Mouse (Mus musculus): ENCODE data around the gene Dhps. TPM values are rescaled to one million over a fixed set of nuclear protein-coding genes. Genes with fewer than 3 reads are reported as not detected.
A peak's percentile ranks its signal among the peaks of the same experiment; 100 is the strongest.

Gene Dhps
- 69.4 and 73.8 TPM in 2 replicates for polyA plus RNA-seq (2014; fragmentation: Nextera tagmentation; extraction: Ambion mirVana)

GRCm38 (mm10) chr8:85071514-85072281 lies at the start of gene Dhps:
Dhps (plus strand) TSS chr8:85071757.
- Histone ChIP-seq H3K4me2 (ENCODE audit: low read depth, severe bottlenecking) (peak within 1 kb of the TSS; percentile 64), H3K9ac (ENCODE audit: low read length) (peak within 1 kb of the TSS; percentile 74), H3K36me3 (ENCODE audit: control insufficient read depth, insufficient read depth, low read length) (peaks cover 8% of the 10 kb centered on the region; the same call in 1 of the 2 replicates), H3K27ac (replicated peaks; ENCODE audit: low read depth, low read length) (peak within 1 kb of the TSS; percentile 91), H3K4me3 (ENCODE audit: low read depth, low read length) (peak within 1 kb of the TSS; percentile 90), H3K4me1 (ENCODE audit: control insufficient read depth, insufficient read depth, low read length) (no peaks in the 10 kb centered on the region), H3K9me3 (ENCODE audit: control insufficient read depth, low read length) (no peaks in the 10 kb centered on the region), H3K27me3 (ENCODE audit: control insufficient read depth, insufficient read depth, low read length) (no peaks in the 10 kb centered on the region)
- peak; percentile 85 for ATAC-seq (ENCODE audit: insufficient number of reproducible peaks, low FRiP score, low TSS enrichment, low read depth)
- DNase-seq (ENCODE audit: low spot score) = peak; percentile 93
- WGBS = under 1% methylated on average over 64 of the region's 68 CpGs

GRCm38 (mm10) chr8:85023846-85024245 lies 47.7 kb upstream of the Dhps start:
- no peaks in the 10 kb centered on the region for H3K9me3 ChIP-seq (ENCODE audit: control insufficient read depth, low read length)
- no peaks in the 10 kb centered on the region for H3K27me3 ChIP-seq (ENCODE audit: control insufficient read depth, insufficient read depth, low read length)
- no peak for DNase-seq (ENCODE audit: low spot score)
- ATAC-seq (ENCODE audit: insufficient number of reproducible peaks, low FRiP score, low TSS enrichment, low read depth) = no peak
- H3K4me1 ChIP-seq (ENCODE audit: control insufficient read depth, insufficient read depth, low read length) = peaks cover 11% of the 10 kb centered on the region; the same call in 1 of the 2 replicates
- H3K4me2 ChIP-seq (ENCODE audit: low read depth, severe bottlenecking) = peak overlapping the region; percentile 81; the same call in 1 of the 2 replicates
- WGBS = 95% methylated on average over 3 of the region's 3 CpGs
- peak overlapping the region; percentile 70; the same call in 1 of the 2 replicates for H3K4me3 ChIP-seq (ENCODE audit: low read depth, low read length)
- H3K9ac ChIP-seq (ENCODE audit: low read length) = no peak overlapping the region
- H3K27ac ChIP-seq (replicated peaks; ENCODE audit: low read depth, low read length) = no peak overlapping the region
- peaks cover 12% of the 10 kb centered on the region for H3K36me3 ChIP-seq (ENCODE audit: control insufficient read depth, insufficient read depth, low read length)

- Histone ChIP-seq H3K4me1 (ENCODE audit: control insufficient read depth, insufficient read depth, low read length) (peaks cover 11% of the 10 kb centered on the region; the same call in 1 of the 2 replicates), H3K4me3 (ENCODE audit: low read depth, low read length) (peak within 1 kb of the TSS; percentile 70), H3K27ac (replicated peaks; ENCODE audit: low read depth, low read length) (peak within 1 kb of the TSS; percentile 73), H3K4me2 (ENCODE audit: low read depth, severe bottlenecking) (peak within 1 kb of the TSS; percentile 81), H3K27me3 (ENCODE audit: control insufficient read depth, insufficient read depth, low read length) (no peaks in the 10 kb centered on the region), H3K36me3 (ENCODE audit: control insufficient read depth, insufficient read depth, low read length) (peaks cover 17% of the 10 kb centered on the region), H3K9ac (ENCODE audit: low read length) (peak within 1 kb of the TSS; percentile 63), H3K9me3 (ENCODE audit: control insufficient read depth, low read length) (no peaks in the 10 kb centered on the region)
- ATAC-seq (ENCODE audit: insufficient number of reproducible peaks, low FRiP score, low TSS enrichment, low read depth) (peak; percentile 85), DNase-seq (ENCODE audit: low spot score) (peak; percentile 86)
- WGBS = 9% methylated on average over 30 of the region's 30 CpGs
Measured at GRCm38 (mm10) chr8:85025098-85025932, 46.2 kb upstream of the Dhps start, which contains the start of gene Asna1. Asna1 (minus strand) TSS chr8:85025281.

DNA sequence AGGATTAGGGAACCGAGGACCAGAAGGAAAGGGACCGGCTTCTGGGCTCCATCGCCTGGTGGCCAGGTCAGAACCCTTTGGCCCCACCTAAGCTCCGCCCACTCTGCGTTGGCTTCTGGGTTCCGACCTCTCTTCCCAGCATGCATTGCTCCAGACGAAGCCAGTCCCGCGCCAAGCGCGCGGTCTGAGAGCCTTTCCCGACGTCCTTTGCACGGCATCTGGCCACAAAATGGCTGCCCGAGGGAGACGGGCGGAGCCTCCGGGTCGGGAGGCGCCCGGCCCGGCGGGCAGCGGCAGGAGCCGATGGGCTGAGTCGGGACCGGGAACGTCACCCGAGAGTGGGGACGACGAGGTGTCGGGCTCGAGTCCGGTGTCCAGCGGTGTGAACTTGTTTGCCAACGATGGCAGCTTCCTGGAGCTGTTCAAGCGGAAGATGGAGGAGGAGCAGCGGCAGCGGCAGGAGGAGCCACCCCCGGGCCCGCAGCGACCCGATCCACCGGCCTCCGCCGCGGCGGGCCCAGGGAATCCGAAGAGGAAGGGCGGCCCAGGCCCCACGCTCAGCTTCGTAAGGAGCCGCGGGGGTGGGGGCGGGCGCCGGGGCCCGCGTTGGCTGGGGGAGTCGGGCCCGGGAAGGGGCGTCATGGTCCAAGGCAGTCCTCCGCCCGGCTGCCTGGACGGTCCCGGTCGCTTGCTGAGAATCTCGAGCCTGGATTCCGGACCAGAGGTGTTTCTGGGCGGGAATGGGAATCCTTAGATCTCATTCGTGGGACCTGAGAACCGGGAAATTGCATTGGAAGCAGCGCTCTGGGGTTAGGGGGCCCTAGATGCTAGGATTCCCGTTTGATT lies 44.7 kb upstream of the Dhps start, which contains the start of gene Trir:
Trir (plus strand) TSS at position 154 of the 846 bp plus-strand sequence.
- peak within 1 kb of the TSS; percentile 82 for H3K27ac ChIP-seq (replicated peaks; ENCODE audit: low read depth, low read length)
- ATAC-seq (ENCODE audit: insufficient number of reproducible peaks, low FRiP score, low TSS enrichment, low read depth) (peak; percentile 86), DNase-seq (ENCODE audit: low spot score) (peak; percentile 96)
- H3K36me3 ChIP-seq (ENCODE audit: control insufficient read depth, insufficient read depth, low read length) = peaks cover 23% of the 10 kb centered on the region
- H3K4me3 ChIP-seq (ENCODE audit: low read depth, low read length) = peak within 1 kb of the TSS; percentile 99
- peaks cover 11% of the 10 kb centered on the region; the same call in 1 of the 2 replicates for H3K4me1 ChIP-seq (ENCODE audit: control insufficient read depth, insufficient read depth, low read length)
- H3K9me3 ChIP-seq (ENCODE audit: control insufficient read depth, low read length) = no peaks in the 10 kb centered on the region
- H3K9ac ChIP-seq (ENCODE audit: low read length) = peak within 1 kb of the TSS; percentile 99
- no peaks in the 10 kb centered on the region for H3K27me3 ChIP-seq (ENCODE audit: control insufficient read depth, insufficient read depth, low read length)
- WGBS = under 1% methylated on average over 75 of the region's 75 CpGs
- peak within 1 kb of the TSS; percentile 81 for H3K4me2 ChIP-seq (ENCODE audit: low read depth, severe bottlenecking)

GRCm38 (mm10) chr8:85027516-85027855 lies 44.1 kb upstream of the Dhps start:
- peaks cover 11% of the 10 kb centered on the region; the same call in 1 of the 2 replicates for H3K4me1 ChIP-seq (ENCODE audit: control insufficient read depth, insufficient read depth, low read length)

GRCm38 (mm10) chr8:85027922-85028321 lies 43.6 kb upstream of the Dhps start:
- Histone ChIP-seq H3K4me1 (ENCODE audit: control insufficient read depth, insufficient read depth, low read length) (peaks cover 11% of the 10 kb centered on the region; the same call in 1 of the 2 replicates), H3K4me2 (ENCODE audit: low read depth, severe bottlenecking) (peak overlapping the region; percentile 58), H3K27me3 (ENCODE audit: control insufficient read depth, insufficient read depth, low read length) (no peaks in the 10 kb centered on the region), H3K4me3 (ENCODE audit: low read depth, low read length) (peak overlapping the region; percentile 99), H3K36me3 (ENCODE audit: control insufficient read depth, insufficient read depth, low read length) (peaks cover 22% of the 10 kb centered on the region), H3K9me3 (ENCODE audit: control insufficient read depth, low read length) (no peaks in the 10 kb centered on the region), H3K9ac (ENCODE audit: low read length) (peak overlapping the region; percentile 34), H3K27ac (replicated peaks; ENCODE audit: low read depth, low read length) (no peak overlapping the region)
- WGBS = 42% methylated on average over 2 of the region's 2 CpGs
- DNase-seq (ENCODE audit: low spot score) = no peak
- no peak for ATAC-seq (ENCODE audit: insufficient number of reproducible peaks, low FRiP score, low TSS enrichment, low read depth)

More at GRCm38 (mm10) chr8:85027516-85027855, 44.1 kb upstream of the Dhps start:
- 1% methylated on average over 13 of the region's 13 CpGs for WGBS
- Histone ChIP-seq H3K4me2 (ENCODE audit: low read depth, severe bottlenecking) (peak overlapping the region; percentile 58), H3K27me3 (ENCODE audit: control insufficient read depth, insufficient read depth, low read length) (no peaks in the 10 kb centered on the region), H3K9ac (ENCODE audit: low read length) (peak overlapping the region; percentile 99), H3K4me3 (ENCODE audit: low read depth, low read length) (peak overlapping the region; percentile 99), H3K9me3 (ENCODE audit: control insufficient read depth, low read length) (no peaks in the 10 kb centered on the region), H3K36me3 (ENCODE audit: control insufficient read depth, insufficient read depth, low read length) (peaks cover 22% of the 10 kb centered on the region), H3K27ac (replicated peaks; ENCODE audit: low read depth, low read length) (peak overlapping the region; percentile 82; the same call in 1 of the 2 replicates)
- DNase-seq (ENCODE audit: low spot score) = no peak
- ATAC-seq (ENCODE audit: insufficient number of reproducible peaks, low FRiP score, low TSS enrichment, low read depth) = no peak

- 93% methylated on average over 14 of the region's 14 CpGs for WGBS
- H3K36me3 ChIP-seq (ENCODE audit: control insufficient read depth, insufficient read depth, low read length) = peaks cover 19% of the 10 kb centered on the region
- ATAC-seq (ENCODE audit: insufficient number of reproducible peaks, low FRiP score, low TSS enrichment, low read depth) = no peak
Measured at GRCm38 (mm10) chr8:85029271-85029670, 42.3 kb upstream of the Dhps start.

More at GRCm38 (mm10) chr8:85029271-85029670, 42.3 kb upstream of the Dhps start:
- no peak overlapping the region for H3K9ac ChIP-seq (ENCODE audit: low read length)
- no peaks in the 10 kb centered on the region for H3K9me3 ChIP-seq (ENCODE audit: control insufficient read depth, low read length)
- H3K4me1 ChIP-seq (ENCODE audit: control insufficient read depth, insufficient read depth, low read length) = peaks cover 9% of the 10 kb centered on the region; the same call in 1 of the 2 replicates
- no peaks in the 10 kb centered on the region for H3K27me3 ChIP-seq (ENCODE audit: control insufficient read depth, insufficient read depth, low read length)
- DNase-seq (ENCODE audit: low spot score) = no peak
- no peak overlapping the region for H3K27ac ChIP-seq (replicated peaks; ENCODE audit: low read depth, low read length)
- no peak overlapping the region for H3K4me3 ChIP-seq (ENCODE audit: low read depth, low read length)
- no peak overlapping the region; the same call in 1 of the 2 replicates for H3K4me2 ChIP-seq (ENCODE audit: low read depth, severe bottlenecking)
